ENCODE assay signal across 9 mouse cellular contexts in genomic region chr8:94711160-94711718, GRCm38 (mm10). TPM values are rescaled to one million over a fixed set of nuclear protein-coding genes. Genes with fewer than 3 reads are reported as not detected.
DNase-seq lines count a peak whose midpoint lies in the region; ATAC-seq and TF ChIP-seq lines count a peak whose summit lies in the region.
"Had no signal": no experiment of that assay in that cellular context is flagged by ENCODE, and none has a peak within 500 bp of the region (broad histone marks: within the 10 kb centered on the region; RNA-seq: fewer than 3 reads in every experiment).

No protein-coding gene starts in this region.

- H3K27me3 ChIP-seq in lung, embryonic 16.5 days (ENCODE audit: control insufficient read depth, insufficient read depth, low read depth, low read length), result no peaks in the 10 kb centered on the region
- H3K27me3 ChIP-seq in heart, postnatal 0 days (ENCODE audit: control insufficient read depth, insufficient read depth, low read length), result no peaks in the 10 kb centered on the region

- peak; percentile 21 for DNase-seq in adrenal gland, postnatal 25 days
- no peak for DNase-seq in adrenal gland, postnatal 10 days
- no peak for DNase-seq in lung, adult 2 months
- peak; percentile 40 for DNase-seq in heart, postnatal 0 days (ENCODE audit: low spot score)
- DNase-seq in lung, postnatal 4 days, result peak; percentile 32 to 41
- DNase-seq in left cerebral cortex, postnatal 36 days (ENCODE audit: low spot score in 2 of 2), result no peak
- DNase-seq in frontal cortex, postnatal 10 days (ENCODE audit: low spot score in 2 of 2), result no peak

- ATAC-seq in lung, embryonic 16.5 days (ENCODE audit: low read depth), result peak; percentile 52; the same call in 1 of the 2 replicates
- 0 out of 2 replicates have a peak, but pooled peaks have one; percentile 4 for ATAC-seq in heart, postnatal 0 days (ENCODE audit: insufficient read depth, low read depth)

- TF ChIP-seq EP300 in heart, postnatal 0 days (IDR thresholded peaks at IDR 0.05; ENCODE audit: low read depth), result no peak

- no peak overlapping the region for H3K4me3 ChIP-seq in lung, embryonic 16.5 days (ENCODE audit: low read length)
- H3K4me3 ChIP-seq in lung, adult 2 months (replicated peaks; ENCODE audit: extremely low read depth, low read depth, low read length), result no peak overlapping the region
- no peak overlapping the region for H3K4me3 ChIP-seq in heart, postnatal 0 days (ENCODE audit: low read depth, low read length)

- no peak for TF ChIP-seq CTCF in lung, adult 2 months (IDR thresholded peaks at IDR 0.05; ENCODE audit: insufficient read depth, low read length)
- TF ChIP-seq CTCF in heart, postnatal 0 days (IDR thresholded peaks at IDR 0.05; ENCODE audit: low read depth), result peak; percentile 1; the same call in 1 of the 2 replicates

- 50% methylated on average over 5 of the region's 5 CpGs for WGBS in lung, embryonic 16.5 days
- WGBS in lung, adult 2 months, result 28% methylated on average over 5 of the region's 5 CpGs
- 13% methylated on average over 5 of the region's 5 CpGs for WGBS in heart, postnatal 0 days

- no peaks in the 10 kb centered on the region for H3K9me3 ChIP-seq in lung, embryonic 16.5 days (ENCODE audit: control insufficient read depth, low read length)
- no peaks in the 10 kb centered on the region for H3K9me3 ChIP-seq in heart, postnatal 0 days (replicated peaks; ENCODE audit: control insufficient read depth, low read length)

- no peaks in the 10 kb centered on the region for H3K36me3 ChIP-seq in lung, embryonic 16.5 days (ENCODE audit: control insufficient read depth, insufficient read depth, low read length)
- no peaks in the 10 kb centered on the region for H3K36me3 ChIP-seq in heart, postnatal 0 days (replicated peaks; ENCODE audit: control insufficient read depth, insufficient read depth, low read length)

- H3K4me2 ChIP-seq in lung, embryonic 16.5 days (ENCODE audit: low read depth, low read length), result 0 out of 2 replicates have a peak overlapping the region, but pooled peaks have one; percentile 7
- peak overlapping the region; percentile 14; the same call in 1 of the 2 replicates for H3K4me2 ChIP-seq in heart, postnatal 0 days (ENCODE audit: low read depth, low read length)

- intact Hi-C loops in left cerebral cortex, postnatal 36 days (cut with DNase I), result no loop called here

- no peaks in the 10 kb centered on the region for H3K4me1 ChIP-seq in lung, embryonic 16.5 days (replicated peaks; ENCODE audit: control insufficient read depth, insufficient read depth, low read length)
- peaks cover 15% of the 10 kb centered on the region for H3K4me1 ChIP-seq in lung, adult 2 months (ENCODE audit: control insufficient read depth, insufficient read depth, low read length)
- H3K4me1 ChIP-seq in heart, postnatal 0 days (ENCODE audit: control insufficient read depth, insufficient read depth), result peaks cover 7% of the 10 kb centered on the region; the same call in 1 of the 2 replicates

- no peak overlapping the region for H3K9ac ChIP-seq in lung, embryonic 16.5 days (ENCODE audit: low read length)
- no peak overlapping the region for H3K9ac ChIP-seq in heart, postnatal 0 days (replicated peaks; ENCODE audit: low read depth, low read length)

- TF ChIP-seq POLR2A in lung, adult 2 months (IDR thresholded peaks at IDR 0.05; ENCODE audit: borderline replicate concordance, extremely low read depth, low read depth, low read length), result no peak

- H3K27ac ChIP-seq in lung, embryonic 16.5 days (ENCODE audit: low read length), result peak overlapping the region; percentile 41
- peak overlapping the region; percentile 44; the same call in 1 of the 2 replicates for H3K27ac ChIP-seq in heart, postnatal 0 days (ENCODE audit: low read depth)

RNA-seq across cellular contexts. Expression of gene Pllp, which starts 15.2 kb away (rescaled TPM):
- total RNA-seq in adrenal gland, postnatal 25 days (2021), result 0.67 TPM in 1 of 2 replicates, not detected in the other
- total RNA-seq in adrenal gland, postnatal 10 days (2021), result 1 to 10 TPM; 2.0 to 3.9 TPM
- polyA plus RNA-seq in lung, embryonic 16.5 days (2015; fragmentation: Nextera tagmentation; extraction: Ambion mirVana), result 3.6 TPM in 2 replicates
- 108 and 172 TPM in 2 replicates for polyA plus RNA-seq in lung, adult 2 months (2012; rRNA removed)
- total RNA-seq in heart, postnatal 0 days (2014; rRNA removed; ENCODE audit: low replicate concordance), result 1.7 and 5.0 TPM in 2 replicates
- 0.21 and 0.36 TPM in 2 replicates for polyA plus RNA-seq in heart, postnatal 0 days (2015; fragmentation: Nextera tagmentation; extraction: Ambion mirVana)
- 10 to 100 TPM; 29.0 to 58.2 TPM for total RNA-seq in left cerebral cortex, postnatal 36 days (2021)

RNA-seq across cellular contexts. Expression of gene Ccl22, which starts 34.2 kb away (rescaled TPM):
- total RNA-seq in adrenal gland, postnatal 25 days (2021), result not detected in 2 replicates
- total RNA-seq in adrenal gland, postnatal 10 days (2021), result 1 to 10 TPM in 1 of 2 experiments, under 1 TPM in 1; 0.60 to 1.0 TPM
- not detected in 2 replicates for polyA plus RNA-seq in lung, embryonic 16.5 days (2015; fragmentation: Nextera tagmentation; extraction: Ambion mirVana)
- polyA plus RNA-seq in lung, adult 2 months (2012; rRNA removed), result 11.8 and 11.9 TPM in 2 replicates
- 1.7 TPM in 1 of 2 replicates, not detected in the other for total RNA-seq in heart, postnatal 0 days (2014; rRNA removed; ENCODE audit: low replicate concordance)
- not detected in 2 replicates for polyA plus RNA-seq in heart, postnatal 0 days (2015; fragmentation: Nextera tagmentation; extraction: Ambion mirVana)
- total RNA-seq in left cerebral cortex, postnatal 36 days (2021), result under 1 TPM in 1 of 2 experiments, not detected in 1; 0.17 TPM
- polyA plus RNA-seq: neural tube, embryonic 11.5 days had no signal

RNA-seq across cellular contexts. Expression of gene Arl2bp, which starts 44.8 kb away (rescaled TPM):
- total RNA-seq in adrenal gland, postnatal 25 days (2021), result 60.0 and 75.3 TPM in 2 replicates
- total RNA-seq in adrenal gland, postnatal 10 days (2021), result 10 to 100 TPM; 60.1 to 66.1 TPM
- polyA plus RNA-seq in lung, embryonic 16.5 days (2015; fragmentation: Nextera tagmentation; extraction: Ambion mirVana), result 106 and 118 TPM in 2 replicates
- 104 and 126 TPM in 2 replicates for polyA plus RNA-seq in lung, adult 2 months (2012; rRNA removed)
- 160 and 223 TPM in 2 replicates for total RNA-seq in heart, postnatal 0 days (2014; rRNA removed; ENCODE audit: low replicate concordance)
- 110 and 125 TPM in 2 replicates for polyA plus RNA-seq in heart, postnatal 0 days (2015; fragmentation: Nextera tagmentation; extraction: Ambion mirVana)
- 100 to 1,000 TPM; 153 to 159 TPM for total RNA-seq in left cerebral cortex, postnatal 36 days (2021)

Comparison
In these comparisons a context has a peak if more than half of its experiments do, and no peak if none do; other contexts are left out.
1. DNase-seq: peak in adrenal gland, postnatal 25 days (single experiment), heart, postnatal 0 days (single experiment) and lung, postnatal 4 days (2 of 2); none in adrenal gland, postnatal 10 days (single experiment), lung, adult 2 months (single experiment), left cerebral cortex, postnatal 36 days (0 of 2) and frontal cortex, postnatal 10 days (0 of 2).